Mouse (Mus musculus): ENCODE measurements around the gene Gm27021. TPM values are rescaled to one million over a fixed set of nuclear protein-coding genes. Genes with fewer than 3 reads are reported as not detected.

Gene Gm27021
- polyA plus RNA-seq, 1 experiment from 2014 or later, result 3.8 TPM

- no peaks in the 10 kb centered on the region; the same call in 1 of the 2 replicates for H3K27me3 ChIP-seq (ENCODE audit: low read depth, poor library complexity, severe bottlenecking)
- H3K36me3 ChIP-seq, result peaks cover 40% of the 10 kb centered on the region
- peak overlapping the region; percentile 14; the same call in 1 of the 2 replicates for H3K4me3 ChIP-seq
- H3K9me3 ChIP-seq (replicated peaks), result no peaks in the 10 kb centered on the region
- peak; percentile 70 for DNase-seq (ENCODE audit: low spot score)
- peak overlapping the region; percentile 77 for H3K27ac ChIP-seq
- WGBS, result 9% methylated on average over 7 of the region's 7 CpGs
- peaks cover 89% of the 10 kb centered on the region for H3K4me1 ChIP-seq
Measured at GRCm38 (mm10) chr8:120565151-120565711, 102.6 kb downstream of the Gm27021 start.

- Histone ChIP-seq H3K4me3 (peak overlapping the region; percentile 9; the same call in 1 of the 2 replicates), H3K36me3 (peaks cover 30% of the 10 kb centered on the region), H3K27ac (peak overlapping the region; percentile 81), H3K9me3 (replicated peaks) (no peaks in the 10 kb centered on the region), H3K27me3 (ENCODE audit: low read depth, poor library complexity, severe bottlenecking) (no peaks in the 10 kb centered on the region; the same call in 1 of the 2 replicates), H3K4me1 (peaks cover 89% of the 10 kb centered on the region)
- 31% methylated on average over 20 of the region's 20 CpGs for WGBS
- peak; percentile 63 for DNase-seq (ENCODE audit: low spot score)
Measured at GRCm38 (mm10) chr8:120563851-120564837, 103.7 kb downstream of the Gm27021 start.

- Histone ChIP-seq H3K4me1 (peaks cover 94% of the 10 kb centered on the region), H3K9me3 (replicated peaks) (no peaks in the 10 kb centered on the region), H3K27ac (peak overlapping the region; percentile 81), H3K27me3 (ENCODE audit: low read depth, poor library complexity, severe bottlenecking) (no peaks in the 10 kb centered on the region; the same call in 1 of the 2 replicates), H3K36me3 (peaks cover 29% of the 10 kb centered on the region), H3K4me3 (peak overlapping the region; percentile 9; the same call in 1 of the 2 replicates)
- peak; percentile 70 for DNase-seq (ENCODE audit: low spot score)
- 3% methylated on average over 8 of the region's 8 CpGs for WGBS
Measured at GRCm38 (mm10) chr8:120563348-120563724, 104.5 kb downstream of the Gm27021 start.

GRCm38 (mm10) chr8:120562680-120563347 is 105.1 kb downstream of the Gm27021 start:
- Histone ChIP-seq H3K4me3 (peak overlapping the region; percentile 9; the same call in 1 of the 2 replicates), H3K27ac (peak overlapping the region; percentile 81), H3K4me1 (peaks cover 98% of the 10 kb centered on the region), H3K27me3 (ENCODE audit: low read depth, poor library complexity, severe bottlenecking) (no peaks in the 10 kb centered on the region; the same call in 1 of the 2 replicates), H3K36me3 (peaks cover 23% of the 10 kb centered on the region), H3K9me3 (replicated peaks) (no peaks in the 10 kb centered on the region)
- WGBS, result 55% methylated on average over 18 of the region's 18 CpGs
- DNase-seq (ENCODE audit: low spot score), result no peak

GRCm38 (mm10) chr8:120561539-120562435 is 106.1 kb downstream of the Gm27021 start:
- peak overlapping the region; percentile 81 for H3K27ac ChIP-seq
- no peak overlapping the region for H3K4me3 ChIP-seq

GRCm38 (mm10) chr8:120560535-120560934 is 107.3 kb downstream of the Gm27021 start:
- Histone ChIP-seq H3K4me3 (no peak overlapping the region), H3K27ac (peak overlapping the region; percentile 74; the same call in 1 of the 2 replicates), H3K9me3 (replicated peaks) (no peaks in the 10 kb centered on the region), H3K36me3 (peaks cover 16% of the 10 kb centered on the region; the same call in 1 of the 2 replicates), H3K27me3 (ENCODE audit: low read depth, poor library complexity, severe bottlenecking) (no peaks in the 10 kb centered on the region; the same call in 1 of the 2 replicates), H3K4me1 (peaks cover 100% of the 10 kb centered on the region)
- no peak for DNase-seq (ENCODE audit: low spot score)
- 48% methylated on average over 5 of the region's 5 CpGs for WGBS

More at GRCm38 (mm10) chr8:120561539-120562435, 106.1 kb downstream of the Gm27021 start:
- Histone ChIP-seq H3K9me3 (replicated peaks) (no peaks in the 10 kb centered on the region), H3K4me1 (peaks cover 100% of the 10 kb centered on the region), H3K27me3 (ENCODE audit: low read depth, poor library complexity, severe bottlenecking) (no peaks in the 10 kb centered on the region; the same call in 1 of the 2 replicates), H3K36me3 (peaks cover 13% of the 10 kb centered on the region)
- 83% methylated on average over 22 of the region's 22 CpGs for WGBS
- no peak for DNase-seq (ENCODE audit: low spot score)

- 15% methylated on average over 11 of the region's 11 CpGs for WGBS
- peaks cover 20% of the 10 kb centered on the region for H3K36me3 ChIP-seq
- H3K9me3 ChIP-seq (replicated peaks), result no peaks in the 10 kb centered on the region
- no peaks in the 10 kb centered on the region; the same call in 1 of the 2 replicates for H3K27me3 ChIP-seq (ENCODE audit: low read depth, poor library complexity, severe bottlenecking)
- DNase-seq (ENCODE audit: low spot score), result peak; percentile 57
- peaks cover 100% of the 10 kb centered on the region for H3K4me1 ChIP-seq
- peak overlapping the region; percentile 4; the same call in 1 of the 2 replicates for H3K4me3 ChIP-seq
- peak overlapping the region; percentile 74 for H3K27ac ChIP-seq
Measured at GRCm38 (mm10) chr8:120559654-120560053, 108.2 kb downstream of the Gm27021 start.

Other genes with a start within 250 kb of the Gm27021 start
- 153 and 167 TPM in 2 replicates for gene Gins2, start 78.8 kb downstream of the Gm27021 start, polyA plus RNA-seq (2016; fragmentation: Nextera tagmentation; extraction: Ambion mirVana)
- gene 1190005I06Rik, start 20.4 kb downstream of the Gm27021 start, polyA plus RNA-seq (2016; fragmentation: Nextera tagmentation; extraction: Ambion mirVana), result 2.7 and 3.4 TPM in 2 replicates
- 879 and 888 TPM in 2 replicates for gene Cox4i1, start 143 bp upstream of the Gm27021 start, polyA plus RNA-seq (2016; fragmentation: Nextera tagmentation; extraction: Ambion mirVana)
- gene Emc8, start 494 bp upstream of the Gm27021 start, polyA plus RNA-seq (2016; fragmentation: Nextera tagmentation; extraction: Ambion mirVana), result 372 and 439 TPM in 2 replicates
- gene Irf8, start 68.3 kb upstream of the Gm27021 start, polyA plus RNA-seq (2016; fragmentation: Nextera tagmentation; extraction: Ambion mirVana), result 1.4 and 1.7 TPM in 2 replicates